Mouse (Mus musculus) kidney, postnatal 36 days (tissue): Measurements from ENCODE around the gene Rps10.

ENCODE experiments used
- DNase-seq, 2 experiments: peaks; one replicate each; pipeline ENCODE4 v3.0.0; 2021 to 2022; ENCODE audit warnings: mixed read lengths in 2 of 2

Gene Rps10

GRCm38 (mm10) chr17:27610679-27611518, 25.6 kb downstream of the Rps10 start:
- DNase-seq = no peak

GRCm38 (mm10) chr17:27609576-27609975, 26.9 kb downstream of the Rps10 start:
- DNase-seq = no peak

DNA sequence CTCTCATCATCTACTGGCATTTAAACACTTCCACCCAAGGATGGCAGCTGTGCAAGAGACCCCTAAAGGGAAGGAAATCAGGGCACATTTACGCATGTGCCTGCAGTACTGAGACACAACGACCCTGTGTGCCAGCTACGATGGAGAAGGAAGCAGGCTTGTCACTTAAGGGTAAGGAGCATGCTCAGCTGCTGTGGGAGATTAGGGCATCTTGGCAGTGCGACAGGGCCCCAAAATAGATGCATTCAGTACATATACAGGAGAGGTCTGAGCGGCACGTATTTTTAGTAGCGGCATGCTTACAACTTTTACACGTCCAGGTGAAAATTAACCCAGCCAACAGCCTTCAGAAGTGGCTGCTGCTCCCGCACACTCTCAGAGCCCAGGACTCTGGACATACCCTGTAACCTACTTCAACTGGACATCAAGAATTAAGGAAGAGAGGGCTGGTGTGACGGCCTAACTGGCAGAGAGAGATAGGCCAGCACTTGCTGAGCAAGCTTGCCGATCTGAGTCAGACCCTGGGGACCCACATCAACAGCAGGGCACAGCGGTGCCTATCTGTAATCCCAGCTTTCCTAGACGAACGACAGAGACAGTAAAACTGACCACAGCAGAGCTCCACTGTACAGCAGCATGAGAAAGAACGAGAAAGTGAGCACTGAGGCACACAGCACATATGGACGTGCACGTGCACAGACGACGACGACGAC, 32.8 kb downstream of the Rps10 start:
- DNase-seq = no peak

DNA sequence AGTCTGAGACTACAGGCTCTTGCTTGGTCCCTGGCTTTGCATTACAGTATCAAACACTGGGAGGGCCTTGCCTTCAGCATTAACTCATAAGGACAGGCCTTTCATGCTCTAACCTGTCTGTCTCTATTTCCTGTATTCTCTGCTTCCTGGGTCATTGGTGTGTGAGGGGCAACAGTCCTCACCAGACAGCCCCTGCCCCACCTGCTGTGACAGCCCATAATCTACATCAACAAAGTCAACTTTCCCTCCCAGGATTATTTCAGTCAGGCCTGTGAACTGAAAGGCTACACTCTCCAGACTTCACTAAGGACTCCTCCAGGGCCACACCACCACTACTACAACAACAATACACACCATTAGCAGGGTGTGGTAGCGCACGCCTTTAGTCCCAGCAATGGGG, 33.4 kb downstream of the Rps10 start:
- no peak for DNase-seq

- DNase-seq = no peak
These were observed 35.6 kb downstream of the Rps10 start for GRCm38 (mm10) chr17:27600869-27601268.

DNA sequence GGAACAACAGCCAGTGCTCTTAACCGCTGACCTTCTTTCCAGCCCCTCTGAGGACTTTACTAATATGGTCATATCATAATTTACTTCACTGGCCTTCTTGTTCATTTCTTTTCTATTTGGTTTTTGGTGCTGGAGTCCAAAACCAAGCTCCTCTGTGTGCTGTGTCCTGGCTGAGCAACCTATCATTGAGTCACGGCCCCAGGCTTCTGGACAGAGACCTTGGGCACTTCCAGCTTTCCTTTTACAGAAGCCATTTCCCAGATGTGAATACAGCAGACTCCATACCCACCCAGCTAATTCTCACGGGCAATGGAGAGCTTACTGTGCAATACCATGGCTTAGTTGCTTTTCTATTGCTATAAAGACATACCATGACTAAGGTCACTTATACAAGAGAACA, 36.2 kb downstream of the Rps10 start:
- DNase-seq = no peak

DNA sequence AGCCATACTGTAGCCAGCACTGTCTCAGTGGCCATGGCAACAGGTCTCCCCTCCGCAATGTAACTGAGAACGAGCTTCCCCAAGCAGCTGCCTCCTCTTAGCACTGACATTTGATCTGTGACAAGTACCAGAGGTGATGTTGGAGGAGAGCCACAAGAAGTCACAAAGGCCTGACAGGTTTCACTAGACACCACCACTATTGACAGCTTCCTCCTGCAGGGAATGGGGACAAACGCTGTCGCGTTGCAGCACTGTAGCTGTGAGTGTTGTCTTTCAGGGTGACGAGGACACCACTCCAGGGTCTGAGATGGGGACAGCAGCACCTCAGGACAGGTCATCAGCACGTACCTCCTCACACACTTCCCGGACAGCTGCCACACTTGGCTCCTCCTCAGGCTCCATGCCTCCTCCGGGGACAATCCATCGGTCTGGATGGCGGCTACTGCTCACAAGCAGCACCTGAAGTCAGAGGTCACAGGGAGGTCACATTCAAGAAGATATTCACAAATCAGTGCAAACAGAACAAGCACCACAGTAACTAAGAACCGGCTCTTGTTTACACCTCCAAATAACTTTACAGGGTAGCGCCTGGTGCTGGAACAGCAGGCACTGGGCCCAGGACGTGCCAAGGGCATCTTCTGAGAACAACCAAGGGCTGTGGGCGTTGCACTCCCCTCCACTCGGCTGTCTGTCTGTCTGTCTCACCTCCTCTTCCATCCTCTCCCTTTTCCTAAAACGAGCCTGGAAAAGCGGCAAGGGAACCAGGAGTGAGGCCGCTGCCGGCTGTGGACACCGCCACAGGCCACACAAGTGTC, 39.9 kb downstream of the Rps10 start:
- DNase-seq = no peak

DNA sequence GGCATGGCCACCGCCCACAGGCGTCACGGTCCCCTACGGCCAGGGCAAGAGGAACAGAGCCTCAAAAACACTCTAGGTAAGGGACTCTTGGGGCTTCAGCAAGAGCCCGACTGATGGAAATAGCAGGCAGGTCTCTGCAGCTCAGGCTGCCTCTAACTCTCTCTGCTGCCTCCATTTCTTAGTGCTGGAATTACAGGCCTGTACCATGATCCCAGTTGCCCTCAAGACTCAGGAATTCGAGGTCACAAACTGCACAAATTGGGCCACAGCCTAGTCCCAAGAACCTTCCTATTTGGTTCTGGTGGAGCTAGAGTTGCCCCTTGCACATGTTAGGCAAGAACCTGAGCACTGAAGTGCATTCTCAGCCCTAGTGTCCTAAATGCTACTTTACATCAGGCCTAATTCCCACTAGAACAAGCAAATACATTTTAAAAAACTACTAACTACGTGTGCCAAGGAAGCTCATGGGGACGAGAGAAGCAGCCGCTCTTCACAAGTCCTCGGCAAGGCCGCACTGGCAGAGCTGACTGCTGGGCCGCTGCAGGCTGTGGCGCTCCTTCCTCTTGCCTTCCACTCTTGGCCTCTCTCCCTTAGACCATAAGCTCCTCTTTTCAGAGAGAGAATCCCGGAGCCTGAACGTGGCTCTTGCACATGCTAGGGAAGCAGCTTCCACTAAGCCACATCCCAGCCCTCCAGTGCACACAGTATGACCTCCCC, 40.7 kb downstream of the Rps10 start:
- no peak for DNase-seq

DNA sequence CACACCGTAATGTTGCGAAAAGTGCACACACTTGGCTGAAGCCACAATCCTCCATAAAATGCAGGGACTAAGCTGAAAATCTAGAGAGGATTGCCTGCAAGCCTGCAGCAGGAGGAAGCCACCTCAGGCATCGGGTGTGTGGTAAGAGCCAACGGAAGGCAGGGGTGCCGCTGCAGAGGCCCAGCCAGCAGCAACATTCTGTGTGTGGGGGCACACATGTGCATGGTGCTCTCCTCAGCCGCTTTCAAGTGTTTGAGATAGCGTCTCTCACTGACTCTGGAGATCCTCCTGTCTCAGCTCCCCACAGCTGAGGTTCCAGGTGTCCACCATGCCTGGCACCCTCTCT, 43.9 kb downstream of the Rps10 start:
- no peak for DNase-seq

GRCm38 (mm10) chr17:27591826-27592564, 44.5 kb downstream of the Rps10 start:
- DNase-seq = no peak

GRCm38 (mm10) chr17:27588231-27588630, 48.2 kb downstream of the Rps10 start:
- DNase-seq = no peak

GRCm38 (mm10) chr17:27587252-27587651, 49.2 kb downstream of the Rps10 start:
- peak; percentile 73 to 79 for DNase-seq

DNA sequence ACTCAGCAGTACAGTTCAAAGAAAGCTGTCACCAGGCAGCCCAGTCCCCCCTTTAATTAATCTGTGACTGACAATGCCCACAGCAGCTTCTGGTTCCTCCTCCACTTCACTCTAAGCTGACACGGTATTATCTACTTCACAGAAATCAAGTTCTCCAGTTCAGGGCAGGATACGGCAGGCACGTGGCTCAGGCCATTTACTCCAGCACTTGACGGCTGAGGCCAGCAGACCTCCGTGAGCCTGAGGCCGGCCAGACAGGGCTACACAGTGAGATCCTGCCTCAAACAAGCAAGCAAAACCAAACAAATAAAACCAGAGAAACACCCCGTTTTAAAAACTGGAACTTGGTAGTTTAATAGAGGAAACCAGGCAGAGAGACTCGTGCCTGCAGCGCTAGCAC, 49.8 kb downstream of the Rps10 start:
- peak in 1 of 2 experiments; percentile 27 for DNase-seq

DNA sequence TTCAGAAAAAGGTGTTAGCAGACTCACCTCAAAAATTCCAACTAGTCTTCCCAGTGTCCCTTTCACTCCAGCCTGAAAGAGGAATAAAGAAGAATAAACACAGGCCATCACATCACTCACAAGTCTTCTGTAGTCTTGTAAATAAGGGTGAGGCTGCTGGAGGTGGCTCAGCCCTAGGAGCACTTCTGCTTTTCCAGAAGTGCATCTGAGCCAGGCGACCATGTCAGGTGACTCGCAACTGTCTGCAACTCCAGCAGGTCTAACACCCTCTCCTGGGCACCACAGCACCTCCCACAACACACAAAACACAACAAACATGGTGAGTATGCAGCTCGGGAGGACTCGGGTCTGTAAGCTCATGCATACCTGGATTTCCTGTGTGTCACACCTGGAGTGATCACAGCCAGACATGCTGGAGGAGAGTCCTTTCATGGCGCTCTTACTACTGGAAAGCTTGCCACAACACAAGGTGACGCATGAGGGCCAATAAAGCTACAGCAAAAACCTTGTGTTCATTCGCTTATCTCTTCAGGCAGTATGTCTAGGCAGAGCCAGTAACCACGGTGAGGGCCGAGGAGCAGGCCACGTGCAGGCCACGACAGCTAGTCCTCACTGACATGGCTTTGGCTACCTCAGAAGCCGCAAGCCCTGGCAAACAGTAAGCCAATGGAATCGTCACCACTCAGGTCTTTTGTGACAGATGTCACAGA, 53.1 kb downstream of the Rps10 start:
- DNase-seq = no peak
